Mouse (Mus musculus) C2C12 (cell line): ENCODE measurements at regions not wholly inside any gene's neighbourhood (a gene's known extent, or its start where the extent isn't known, plus 50 kb on each side); places are given as distances from the start of the nearest gene placed in this dataset.
A peak's percentile ranks its signal among the peaks of the same experiment; 100 is the strongest.

Experiments used
- H3K27me3 ChIP-seq: one replicate; pipeline ENCODE4 v1.6.1; 2011; ENCODE audit not compliant: control insufficient read depth, insufficient read depth, insufficient read length
- H3K36me3 ChIP-seq: one replicate; pipeline ENCODE4 v1.6.1; 2011; ENCODE audit not compliant: control insufficient read depth, insufficient read depth
- H3K4me3 ChIP-seq: one replicate; pipeline ENCODE4 v1.5.1; 2011; ENCODE audit warnings: mild to moderate bottlenecking, control low read depth; ENCODE audit not compliant: poor library complexity, insufficient read depth, severe bottlenecking
- H3K79me2 ChIP-seq: one replicate; pipeline ENCODE4 v1.6.1; 2011; ENCODE audit not compliant: control insufficient read depth, insufficient read depth
- H3K79me3 ChIP-seq: one replicate; pipeline ENCODE4 v1.6.1; 2011; ENCODE audit warnings: low read depth, control low read depth
- H3ac ChIP-seq: one replicate; pipeline ENCODE3; 2011; ENCODE audit warnings: low read depth; ENCODE audit not compliant: control insufficient read depth, insufficient read length
- CEBPB ChIP-seq: IDR thresholded peaks from one replicate; pipeline ENCODE4 v1.6.1; 2011; ENCODE audit warnings: low read depth, mild to moderate bottlenecking, control low read depth, moderate library complexity
- CTCF ChIP-seq: IDR thresholded peaks from one replicate; pipeline ENCODE4 v1.5.1; 2011; ENCODE audit not compliant: control insufficient read depth, insufficient read depth, insufficient read length
- FOSL1 ChIP-seq: IDR thresholded peaks from one replicate; pipeline ENCODE4 v1.8.0; 2011; ENCODE audit warnings: mild to moderate bottlenecking, low read length; ENCODE audit not compliant: poor library complexity, insufficient read depth, severe bottlenecking
- MAX ChIP-seq: IDR thresholded peaks from one replicate; pipeline ENCODE4 v1.6.1; 2011; ENCODE audit warnings: mild to moderate bottlenecking, control low read depth
- MYOD1 ChIP-seq: IDR thresholded peaks from one replicate; pipeline ENCODE4 v1.6.1; 2011; ENCODE audit warnings: low read depth; ENCODE audit not compliant: control insufficient read depth, insufficient read length
- MYOG ChIP-seq: IDR thresholded peaks from one replicate; pipeline ENCODE4 v1.6.1; 2011; ENCODE audit not compliant: control insufficient read depth, insufficient read length; ENCODE audit errors: extremely low read depth
- USF1 ChIP-seq: IDR thresholded peaks from one replicate; pipeline ENCODE4 v1.6.1; 2011; ENCODE audit warnings: low read depth, mild to moderate bottlenecking, control low read depth, moderate library complexity

DNA sequence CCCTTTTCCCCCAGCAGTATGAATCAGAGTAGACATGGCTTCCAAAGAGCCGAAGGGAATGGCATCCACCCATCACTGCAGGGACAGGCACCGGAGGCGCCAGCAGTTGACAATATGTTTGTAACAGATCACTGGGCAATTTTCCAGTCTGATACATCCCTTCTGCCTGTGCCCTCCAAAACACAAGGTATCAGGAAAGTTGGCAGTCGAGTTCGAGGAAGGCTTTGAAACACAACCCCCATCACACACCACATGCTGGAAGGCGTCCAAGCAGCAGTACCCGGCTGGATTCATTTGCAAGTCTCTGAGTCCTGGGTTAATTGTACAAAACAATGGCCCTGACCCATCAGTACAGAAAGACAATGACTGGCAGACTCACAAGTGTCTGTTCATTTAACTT is 357.3 kb downstream of the Lmx1a start:
- TF ChIP-seq USF1 (no peak), MYOD1 (no peak), FOSL1 (no peak), CEBPB (no peak), MYOG (no peak)
- no peaks in the 10 kb centered on the region for H3K36me3 ChIP-seq
- no peaks in the 10 kb centered on the region for H3K79me2 ChIP-seq
- H3K4me3 ChIP-seq, result no peak overlapping the region
- H3K27me3 ChIP-seq, result no peaks in the 10 kb centered on the region
- H3ac ChIP-seq, result no peak overlapping the region
- no peaks in the 10 kb centered on the region for H3K79me3 ChIP-seq

DNA sequence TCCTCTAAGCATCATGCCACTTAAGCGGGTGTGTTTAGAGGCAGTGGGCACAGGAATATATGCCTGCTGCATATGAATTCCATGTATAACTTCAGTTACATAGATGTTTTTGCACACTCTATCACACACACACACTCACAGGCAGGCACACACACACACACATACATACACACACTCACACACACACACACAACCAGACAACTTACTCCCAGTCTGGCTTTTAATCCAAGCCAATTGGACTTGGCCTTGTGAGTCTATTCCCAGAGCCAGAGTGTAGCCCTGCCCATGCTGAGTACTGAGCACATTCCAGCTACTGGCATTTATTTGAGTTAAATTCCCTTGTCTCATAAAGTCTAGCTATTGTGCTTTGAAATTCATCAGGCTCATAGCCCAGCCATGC is 357.7 kb downstream of the Lmx1a start:
- TF ChIP-seq USF1 (no peak), MYOD1 (peak; percentile 13)
- H3K27me3 ChIP-seq, result no peaks in the 10 kb centered on the region

DNA sequence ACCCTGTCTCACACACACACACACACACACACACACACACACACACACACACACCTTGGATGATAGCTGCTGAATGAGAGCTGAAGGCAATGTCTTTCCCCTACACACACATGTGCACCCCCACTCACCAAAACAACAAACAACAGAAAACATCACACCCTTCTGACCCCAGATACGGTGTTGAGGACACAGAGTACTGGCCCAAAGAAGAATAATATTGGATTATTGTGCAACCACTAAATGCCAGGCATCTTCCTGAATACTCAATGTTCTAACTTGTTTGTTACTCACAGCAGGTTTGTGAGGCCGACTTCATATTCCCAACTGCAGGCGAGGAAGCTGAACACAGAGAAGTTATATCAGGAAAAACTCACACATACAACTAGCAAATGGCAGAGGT is 360.9 kb downstream of the Lmx1a start:
- H3K36me3 ChIP-seq, result no peaks in the 10 kb centered on the region
- H3K79me2 ChIP-seq, result no peaks in the 10 kb centered on the region
- no peak overlapping the region for H3ac ChIP-seq
- H3K79me3 ChIP-seq, result no peaks in the 10 kb centered on the region
- no peaks in the 10 kb centered on the region for H3K27me3 ChIP-seq
- no peak overlapping the region for H3K4me3 ChIP-seq
- TF ChIP-seq MYOD1, result no peak
- TF ChIP-seq MAX, result no peak
- no peak for TF ChIP-seq MYOG
- no peak for TF ChIP-seq USF1
- TF ChIP-seq FOSL1, result no peak
- no peak for TF ChIP-seq CTCF
- no peak for TF ChIP-seq CEBPB

More for the DNA sequence above, 357.7 kb downstream of the Lmx1a start:
- Histone ChIP-seq H3K79me2 (no peaks in the 10 kb centered on the region), H3K36me3 (no peaks in the 10 kb centered on the region), H3ac (no peak overlapping the region), H3K79me3 (no peaks in the 10 kb centered on the region), H3K4me3 (no peak overlapping the region)

DNA sequence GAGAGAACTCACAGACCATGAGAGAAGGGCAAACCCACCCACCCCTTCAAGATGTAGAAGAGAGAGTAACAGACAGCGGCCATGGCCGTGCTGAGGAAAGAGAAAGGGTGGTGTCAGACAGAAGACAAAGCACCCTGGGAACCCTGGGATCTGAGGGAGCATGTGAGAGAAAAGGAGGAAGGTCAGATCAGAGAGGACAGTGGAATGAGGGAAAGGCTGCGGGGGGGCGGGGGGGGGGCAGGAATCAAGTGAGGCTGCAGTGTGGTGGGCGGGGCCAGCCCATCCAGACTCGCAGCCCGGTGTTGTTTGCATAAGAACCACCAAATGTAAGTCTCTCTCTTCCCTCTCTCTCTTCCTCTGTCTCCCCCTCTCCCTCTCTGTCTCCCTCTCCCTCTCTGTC is 367.4 kb downstream of the Lmx1a start:
- no peak overlapping the region for H3K4me3 ChIP-seq

GRCm38 (mm10) chr1:168057479-168057878 is 368.4 kb downstream of the Lmx1a start:
- Histone ChIP-seq H3K27me3 (no peaks in the 10 kb centered on the region), H3K36me3 (no peaks in the 10 kb centered on the region), H3K79me2 (no peaks in the 10 kb centered on the region), H3K79me3 (no peaks in the 10 kb centered on the region), H3ac (no peak overlapping the region), H3K4me3 (no peak overlapping the region)
- TF ChIP-seq FOSL1, result no peak
- no peak for TF ChIP-seq CTCF
- no peak for TF ChIP-seq USF1
- TF ChIP-seq MYOD1, result no peak

More for the DNA sequence above, 367.4 kb downstream of the Lmx1a start:
- Histone ChIP-seq H3K36me3 (no peaks in the 10 kb centered on the region), H3K79me3 (no peaks in the 10 kb centered on the region), H3K79me2 (no peaks in the 10 kb centered on the region), H3K27me3 (no peaks in the 10 kb centered on the region), H3ac (no peak overlapping the region)
- no peak for TF ChIP-seq FOSL1
- no peak for TF ChIP-seq MYOD1
- no peak for TF ChIP-seq CTCF
- no peak for TF ChIP-seq USF1
- TF ChIP-seq CEBPB, result no peak
- no peak for TF ChIP-seq MAX
- TF ChIP-seq MYOG, result no peak

DNA sequence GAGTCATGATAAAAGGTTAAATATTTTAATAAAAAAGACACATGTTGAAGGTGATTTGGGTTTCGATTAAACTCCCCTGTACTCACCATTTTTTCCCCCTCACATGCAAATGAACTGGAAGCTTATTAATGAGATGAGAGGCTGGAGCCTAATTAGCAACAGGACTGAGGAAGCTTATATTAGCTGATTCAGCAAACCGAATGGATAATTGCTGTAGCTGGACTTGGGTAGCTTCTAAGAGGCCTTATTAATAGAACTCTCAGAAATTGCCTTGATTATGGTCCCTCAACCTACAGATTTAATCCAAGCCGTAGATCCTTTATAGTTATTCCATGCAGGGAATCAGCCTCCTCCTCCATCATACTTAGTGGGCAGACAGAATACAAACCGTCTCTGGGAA is 369.7 kb downstream of the Lmx1a start:
- Histone ChIP-seq H3K79me2 (no peaks in the 10 kb centered on the region), H3K27me3 (no peaks in the 10 kb centered on the region), H3ac (no peak overlapping the region), H3K36me3 (no peaks in the 10 kb centered on the region), H3K79me3 (no peaks in the 10 kb centered on the region), H3K4me3 (no peak overlapping the region)
- TF ChIP-seq MYOD1 (no peak), MAX (no peak), MYOG (no peak), CEBPB (no peak), CTCF (no peak), FOSL1 (no peak), USF1 (no peak)
